Mouse (Mus musculus): ENCODE results near the gene Sowaha.

- TF ChIP-seq ZC3H11A (IDR thresholded peaks at IDR 0.05; ENCODE audit: borderline replicate concordance, low read depth, low read length) (no peak), MAFK (IDR thresholded peaks at IDR 0.05; ENCODE audit: insufficient read depth, low read depth, low read length) (no peak)
Observed at GRCm38 (mm10) chr11:53469294-53469967, 10.6 kb downstream of the Sowaha start.

Data from ES-E14 (cell line).